Mouse (Mus musculus) left cerebral cortex, postnatal 4 days (tissue): ENCODE results near the gene Ndel1. TPM values are rescaled to one million over a fixed set of nuclear protein-coding genes. Genes with fewer than 3 reads are reported as not detected.

Source experiments
- DNase-seq: peaks from one replicate; pipeline ENCODE4 v3.0.0-alpha.2; 2022
- intact Hi-C: fragments of 180-260 bp; cut with DNase I; formaldehyde crosslinking; loops from one replicate; pipeline ENCODE4 v1.15.1; 2025
- total RNA-seq, 2 experiments: library from RNA; stranded (reverse); gene quantifications; 2 replicates each; pipeline ENCODE4 v1.2.3; 2021

Ndel1 gene
- 10 to 100 TPM; 75.9 to 81.6 TPM for total RNA-seq

GRCm38 (mm10) chr11:68871748-68872147, at the start of gene Ndel1:
Gene Ndel1, minus strand, starts transcription at chr11:68871858.
- intact Hi-C loops, result no loop called here
- DNase-seq, result no peak

- DNase-seq, result no peak
- intact Hi-C loops, result no loop called here
Observed at GRCm38 (mm10) chr11:68914566-68914965, 42.9 kb upstream of the Ndel1 start.

GRCm38 (mm10) chr11:68911531-68912177, 40.0 kb upstream of the Ndel1 start:
- intact Hi-C loops, result no loop called here
- no peak for DNase-seq

- no peak for DNase-seq
- intact Hi-C loops, result no loop called here
Observed at GRCm38 (mm10) chr11:68908846-68909503, 37.3 kb upstream of the Ndel1 start.

- no peak for DNase-seq
- intact Hi-C loops, result no loop called here
Observed at GRCm38 (mm10) chr11:68907251-68907650, 35.6 kb upstream of the Ndel1 start.

- intact Hi-C loops, result no loop called here
Observed at GRCm38 (mm10) chr11:68906461-68906790, 34.8 kb upstream of the Ndel1 start.

GRCm38 (mm10) chr11:68905665-68906460, 34.2 kb upstream of the Ndel1 start:
- intact Hi-C loops, result no loop called here
- no peak for DNase-seq

More at GRCm38 (mm10) chr11:68906461-68906790, 34.8 kb upstream of the Ndel1 start:
- peak; percentile 26 for DNase-seq

GRCm38 (mm10) chr11:68905138-68905531, 33.5 kb upstream of the Ndel1 start:
- intact Hi-C loops, result no loop called here

GRCm38 (mm10) chr11:68904375-68905137, 32.9 kb upstream of the Ndel1 start:
- intact Hi-C loops, result loop anchor here (5.0 kb wide), 1 partner anchor 78 kb away; no protein-coding TSS in a partner anchor
- DNase-seq, result peak; percentile 75

More at GRCm38 (mm10) chr11:68905138-68905531, 33.5 kb upstream of the Ndel1 start:
- DNase-seq, result no peak

- DNase-seq, result no peak
- intact Hi-C loops, result loop anchor here (5.0 kb wide), 1 partner anchor 79 kb away; no protein-coding TSS in a partner anchor
Observed at GRCm38 (mm10) chr11:68903775-68904174, 32.1 kb upstream of the Ndel1 start.

- intact Hi-C loops, result loop anchor here (5.0 kb wide), 1 partner anchor 79 kb away; no protein-coding TSS in a partner anchor
- DNase-seq, result no peak
Observed at GRCm38 (mm10) chr11:68902823-68903222, 31.2 kb upstream of the Ndel1 start.

- DNase-seq, result no peak
- intact Hi-C loops, result loop anchor here (5.0 kb wide), 1 partner anchor 80 kb away; no protein-coding TSS in a partner anchor
Observed at GRCm38 (mm10) chr11:68902367-68902766, 30.7 kb upstream of the Ndel1 start.

GRCm38 (mm10) chr11:68902047-68902364, 30.3 kb upstream of the Ndel1 start:
- DNase-seq, result no peak
- intact Hi-C loops, result loop anchor here (5.0 kb wide), 1 partner anchor 80 kb away; no protein-coding TSS in a partner anchor

- intact Hi-C loops, result loop anchor here (5.0 kb wide), 1 partner anchor 81 kb away; no protein-coding TSS in a partner anchor
Observed at GRCm38 (mm10) chr11:68901351-68902046, 29.8 kb upstream of the Ndel1 start, which contains the start of gene Rpl26. Gene Rpl26, plus strand, starts transcription at chr11:68901583.

GRCm38 (mm10) chr11:68900519-68901350, 29.1 kb upstream of the Ndel1 start:
- intact Hi-C loops, result loop anchor here (5.0 kb wide), 1 partner anchor 82 kb away; no protein-coding TSS in a partner anchor
- no peak for DNase-seq

More at GRCm38 (mm10) chr11:68901351-68902046, 29.8 kb upstream of the Ndel1 start, which contains the start of gene Rpl26:
- DNase-seq, result peak; percentile 98

- intact Hi-C loops, result loop anchor here (5.0 kb wide), 1 partner anchor 82 kb away; no protein-coding TSS in a partner anchor
Observed at GRCm38 (mm10) chr11:68899815-68900214, 28.2 kb upstream of the Ndel1 start.

GRCm38 (mm10) chr11:68898790-68899189, 27.1 kb upstream of the Ndel1 start:
- DNase-seq, result no peak
- intact Hi-C loops, result no loop called here

More at GRCm38 (mm10) chr11:68899815-68900214, 28.2 kb upstream of the Ndel1 start:
- no peak for DNase-seq

GRCm38 (mm10) chr11:68897838-68898237, 26.2 kb upstream of the Ndel1 start:
- intact Hi-C loops, result no loop called here
- no peak for DNase-seq

- intact Hi-C loops, result no loop called here
- no peak for DNase-seq
Observed at GRCm38 (mm10) chr11:68897120-68897519, 25.5 kb upstream of the Ndel1 start.
